Mouse (Mus musculus): ENCODE measurements around the gene Ankrd44. TPM values are rescaled to one million over a fixed set of nuclear protein-coding genes. Genes with fewer than 3 reads are reported as not detected.
"Not testable (repeated sequence)": the region's sequence is repeated elsewhere in the genome, so short reads cannot be mapped to it uniquely, and the experiment has no call there.

The Ankrd44 gene
- polyA plus RNA-seq (2016; fragmentation: Nextera tagmentation; extraction: Ambion mirVana): 7.8 and 10.8 TPM in 2 replicates

DNA sequence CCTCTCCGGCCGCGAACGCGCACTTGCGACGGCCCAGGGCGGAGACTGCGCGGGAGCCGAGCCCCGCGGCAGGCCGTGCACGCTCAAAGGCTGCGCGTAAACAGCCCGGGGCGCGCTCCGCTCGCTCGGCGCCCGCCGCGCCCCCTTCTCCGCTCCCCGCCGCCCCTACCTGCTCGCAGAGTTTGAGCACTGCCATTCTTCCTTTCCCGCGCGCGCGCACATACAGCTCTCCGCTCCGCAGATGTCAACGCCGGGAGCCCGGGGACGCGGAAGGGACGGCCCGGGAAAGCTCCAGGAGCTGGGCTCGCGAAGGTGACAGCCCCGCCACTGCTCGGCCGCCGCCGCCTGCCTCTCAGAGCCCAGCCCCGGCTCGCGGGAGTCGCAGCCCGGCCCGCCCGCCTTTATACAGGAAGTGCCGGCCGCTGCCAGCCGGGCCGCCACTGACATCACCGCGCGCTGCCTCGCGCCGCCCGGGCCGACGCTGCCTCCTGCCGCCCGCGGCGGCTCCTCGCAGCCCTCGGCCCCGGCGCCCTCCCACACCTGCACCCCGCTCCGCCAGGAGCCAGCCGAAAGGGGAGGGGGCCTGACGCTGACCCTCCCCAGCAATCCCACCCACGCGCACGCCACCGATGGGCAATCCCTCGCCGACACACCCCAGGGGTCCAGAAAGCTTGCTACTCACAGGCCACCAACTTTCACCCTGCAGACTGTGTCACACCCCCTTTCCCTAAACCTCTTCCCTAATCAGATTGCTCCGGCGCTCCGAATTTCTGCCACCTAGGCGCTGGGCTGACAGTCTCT is at the start of gene Ankrd44:
Ankrd44 (minus strand) TSS at position 417 of the 801 bp plus-strand sequence.
- peaks cover 10% of the 10 kb centered on the region for H3K4me1 ChIP-seq
- H3K27me3 ChIP-seq (ENCODE audit: low read depth, poor library complexity, severe bottlenecking): peaks cover 26% of the 10 kb centered on the region
- H3K9me3 ChIP-seq (replicated peaks): no peaks in the 10 kb centered on the region
- peak within 1 kb of the TSS; percentile 92 for H3K27ac ChIP-seq (replicated peaks)
- WGBS: under 1% methylated on average over 89 of the region's 94 CpGs
- H3K4me3 ChIP-seq: peak within 1 kb of the TSS; percentile 91
- DNase-seq (ENCODE audit: low spot score): peak; percentile 83
- H3K36me3 ChIP-seq: no peaks in the 10 kb centered on the region

DNA sequence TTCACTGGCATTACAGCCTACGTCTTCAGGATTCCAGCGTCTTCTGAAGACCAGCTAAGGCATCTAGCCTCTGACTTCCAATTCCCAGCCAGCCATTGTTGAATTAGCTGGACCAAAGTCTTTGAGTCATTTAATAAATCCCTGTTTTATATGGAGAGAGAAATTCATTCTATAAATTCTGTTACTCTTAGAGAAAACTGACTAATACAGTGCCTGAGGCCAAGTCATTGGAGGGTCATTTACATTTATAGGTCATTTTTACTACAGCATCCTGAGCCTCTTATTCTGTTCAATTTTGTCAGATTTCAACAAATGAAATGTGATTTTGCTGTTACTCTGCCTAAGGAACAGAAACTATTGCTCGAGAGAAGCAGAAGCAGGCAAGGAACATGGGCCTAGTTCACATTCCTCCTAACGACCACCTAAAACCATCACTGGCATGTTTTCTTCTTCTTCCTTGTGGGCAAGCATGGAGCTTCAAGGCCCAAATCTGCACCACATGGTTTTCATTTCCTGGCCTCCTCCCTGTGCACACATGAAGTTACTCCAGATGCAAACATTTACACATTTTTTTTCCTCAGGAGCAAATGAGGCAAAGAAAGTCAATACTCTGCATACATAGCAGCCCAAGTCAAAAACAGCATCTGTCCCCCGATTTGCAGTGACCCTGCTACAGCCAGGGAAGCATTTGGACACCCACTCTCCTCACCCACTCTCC is 45.7 kb upstream of the Ankrd44 start:
- WGBS: 80% methylated on average over 5 of the region's 5 CpGs
- no peak overlapping the region for H3K27ac ChIP-seq (replicated peaks)
- no peaks in the 10 kb centered on the region for H3K36me3 ChIP-seq
- H3K9me3 ChIP-seq (replicated peaks): no peaks in the 10 kb centered on the region
- DNase-seq (ENCODE audit: low spot score): no peak
- no peaks in the 10 kb centered on the region for H3K27me3 ChIP-seq (ENCODE audit: low read depth, poor library complexity, severe bottlenecking)
- no peaks in the 10 kb centered on the region for H3K4me1 ChIP-seq
- H3K4me3 ChIP-seq: no peak overlapping the region

DNA sequence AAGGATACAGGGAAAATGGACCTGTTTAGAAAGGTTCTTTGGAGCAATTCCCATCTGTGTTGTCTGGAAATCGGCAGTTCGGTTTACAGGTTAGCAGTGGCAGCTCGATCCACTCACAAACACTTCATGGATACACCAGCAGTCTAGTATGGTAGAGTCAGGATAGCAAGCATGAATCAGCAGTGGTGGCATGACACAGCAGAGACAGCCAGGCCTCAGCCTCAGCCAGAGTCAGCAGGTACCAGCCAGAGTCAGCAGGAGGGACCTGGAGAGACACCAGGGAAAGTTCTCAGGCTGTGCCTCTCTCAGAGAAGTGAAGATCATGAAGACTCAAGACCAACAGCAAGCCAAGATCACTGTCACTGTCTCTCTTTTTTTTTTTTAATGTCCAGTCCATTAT is 40.7 kb upstream of the Ankrd44 start:
- 0 out of 2 replicates have a peak, but pooled peaks cover 4% of the 10 kb centered on the region for H3K4me1 ChIP-seq
- H3K27me3 ChIP-seq (ENCODE audit: low read depth, poor library complexity, severe bottlenecking): no peaks in the 10 kb centered on the region
- H3K36me3 ChIP-seq: no peaks in the 10 kb centered on the region
- DNase-seq (ENCODE audit: low spot score): no peak
- H3K27ac ChIP-seq (replicated peaks): no peak overlapping the region
- H3K4me3 ChIP-seq: no peak overlapping the region
- WGBS: 90% methylated on average over 3 of the region's 3 CpGs
- H3K9me3 ChIP-seq (replicated peaks): no peaks in the 10 kb centered on the region

DNA sequence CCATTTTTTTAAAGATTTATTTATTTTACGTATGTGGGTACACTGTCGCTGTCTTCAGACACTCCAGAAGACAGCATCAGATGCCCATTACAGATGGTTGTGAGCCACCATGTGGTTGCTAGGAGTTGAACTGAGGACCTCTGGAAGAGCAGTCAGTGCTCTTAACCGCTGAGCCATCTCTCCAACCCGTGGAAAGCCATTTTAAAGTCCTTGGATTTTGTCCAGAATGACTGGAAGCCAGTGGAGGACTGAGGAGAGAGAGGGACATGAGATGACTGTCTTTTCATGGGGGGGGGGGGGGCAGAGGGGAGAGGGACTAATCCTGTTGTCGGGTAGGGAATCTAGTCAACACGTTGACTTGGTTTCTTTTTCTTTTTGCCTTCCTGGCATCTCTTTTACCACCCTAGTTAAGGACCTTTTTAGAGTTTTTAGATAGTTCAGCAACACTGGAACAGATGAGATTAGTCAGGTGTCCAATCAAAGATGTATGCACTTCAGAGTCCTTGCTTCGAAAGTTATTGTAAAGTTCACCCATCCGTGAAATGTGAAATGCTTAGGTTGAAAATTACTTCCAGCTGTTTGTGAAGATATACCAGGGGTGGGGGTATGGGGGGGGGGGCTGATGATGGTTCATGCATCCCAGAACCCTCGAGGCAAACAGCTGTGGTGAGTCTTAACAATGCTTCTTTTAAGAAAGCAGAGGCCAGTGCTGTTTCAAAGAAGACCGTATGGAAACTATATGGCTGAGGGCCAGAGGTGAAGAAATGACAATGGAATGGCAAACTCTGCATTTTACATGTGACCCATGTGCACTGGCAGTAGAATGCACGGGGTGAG is 39.2 kb upstream of the Ankrd44 start:
- no peak for DNase-seq (ENCODE audit: low spot score)
- H3K36me3 ChIP-seq: no peaks in the 10 kb centered on the region
- WGBS: 76% methylated on average over 11 of the region's 11 CpGs
- no peak overlapping the region for H3K4me3 ChIP-seq
- no peak overlapping the region for H3K27ac ChIP-seq (replicated peaks)
- H3K9me3 ChIP-seq (replicated peaks): no peaks in the 10 kb centered on the region
- 0 out of 2 replicates have a peak, but pooled peaks cover 4% of the 10 kb centered on the region for H3K4me1 ChIP-seq
- H3K27me3 ChIP-seq (ENCODE audit: low read depth, poor library complexity, severe bottlenecking): no peaks in the 10 kb centered on the region

DNA sequence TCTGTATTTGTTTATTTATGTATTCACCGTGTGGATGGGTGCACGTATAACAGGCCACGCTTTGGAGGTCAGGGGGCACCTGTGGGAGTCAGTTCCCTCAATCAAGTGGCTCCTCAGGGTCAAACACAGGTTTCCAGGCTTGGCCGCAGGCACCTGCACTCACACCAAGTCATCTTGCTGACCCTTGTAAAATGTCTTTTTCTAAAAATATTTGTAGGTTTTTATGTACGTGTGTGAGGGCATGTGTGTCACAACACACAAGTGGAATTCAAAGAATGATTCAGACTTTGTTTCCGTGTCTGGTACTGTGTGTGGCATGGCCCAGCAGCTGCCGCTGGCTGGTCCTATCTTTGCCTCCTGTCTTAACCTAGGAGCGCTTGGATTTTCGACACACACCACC is 35.5 kb upstream of the Ankrd44 start:
- Histone ChIP-seq H3K27ac (replicated peaks) (no peak overlapping the region), H3K27me3 (ENCODE audit: low read depth, poor library complexity, severe bottlenecking) (no peaks in the 10 kb centered on the region), H3K9me3 (replicated peaks) (no peaks in the 10 kb centered on the region), H3K4me1 (0 out of 2 replicates have a peak, but pooled peaks cover 4% of the 10 kb centered on the region), H3K4me3 (no peak overlapping the region), H3K36me3 (no peaks in the 10 kb centered on the region)
- 86% methylated on average over 9 of the region's 9 CpGs for WGBS
- no peak for DNase-seq (ENCODE audit: low spot score)

DNA sequence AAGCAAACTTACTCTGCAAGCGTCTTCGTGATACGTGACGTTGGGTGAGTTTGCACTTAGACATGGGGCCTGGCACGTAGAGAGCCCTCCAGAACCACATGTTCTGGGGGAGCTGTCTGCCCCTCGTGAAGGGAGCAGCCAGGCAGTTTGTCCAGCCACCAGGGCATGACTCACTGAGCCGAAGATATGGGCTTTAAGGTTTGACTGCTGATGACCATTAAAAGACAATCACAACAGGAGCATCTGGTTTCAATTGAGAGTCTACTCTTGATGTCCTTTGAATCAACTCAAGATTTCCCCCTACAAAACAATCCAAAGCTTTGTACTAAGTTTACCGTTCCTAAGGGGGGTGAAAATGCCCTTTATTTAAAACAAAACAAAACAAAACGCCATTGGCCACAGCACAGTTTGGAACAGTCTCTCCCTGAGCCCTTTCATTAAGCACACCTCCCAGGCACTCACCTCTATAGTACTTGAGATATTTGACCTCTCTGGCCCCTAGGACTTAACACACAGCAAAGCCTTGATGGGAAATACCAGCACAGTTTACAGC is 34.5 kb upstream of the Ankrd44 start:
- DNase-seq (ENCODE audit: low spot score): no peak
- 74% methylated on average over 9 of the region's 9 CpGs for WGBS
- Histone ChIP-seq H3K9me3 (replicated peaks) (no peaks in the 10 kb centered on the region), H3K27ac (replicated peaks) (no peak overlapping the region), H3K4me3 (no peak overlapping the region), H3K4me1 (0 out of 2 replicates have a peak, but pooled peaks cover 3% of the 10 kb centered on the region), H3K36me3 (no peaks in the 10 kb centered on the region), H3K27me3 (ENCODE audit: low read depth, poor library complexity, severe bottlenecking) (no peaks in the 10 kb centered on the region)

DNA sequence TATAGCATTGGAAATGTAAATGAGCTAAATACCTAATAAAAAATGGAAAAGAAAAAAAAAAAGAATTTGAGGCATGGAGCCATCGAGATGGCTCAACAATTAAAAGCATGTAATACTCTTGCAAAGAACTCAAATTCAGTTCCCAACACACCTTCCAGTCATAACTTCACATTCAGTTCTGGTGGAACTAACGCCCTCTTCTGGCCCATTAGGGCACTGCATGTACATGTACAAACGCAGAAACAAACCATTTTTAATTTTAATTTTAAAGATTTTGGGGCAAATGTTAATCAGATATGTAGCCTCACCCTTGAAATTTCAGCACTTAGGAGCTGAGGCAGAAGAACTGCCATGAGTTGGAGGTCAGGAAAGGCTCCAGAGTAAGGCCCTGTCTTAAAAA is 32.3 kb upstream of the Ankrd44 start:
- H3K4me1 ChIP-seq: no peaks in the 10 kb centered on the region
- DNase-seq (ENCODE audit: low spot score): no peak
- H3K9me3 ChIP-seq (replicated peaks): no peaks in the 10 kb centered on the region
- 75% methylated on average over 3 of the region's 3 CpGs for WGBS
- no peak overlapping the region for H3K27ac ChIP-seq (replicated peaks)
- no peak overlapping the region for H3K4me3 ChIP-seq
- no peaks in the 10 kb centered on the region for H3K36me3 ChIP-seq
- no peaks in the 10 kb centered on the region for H3K27me3 ChIP-seq (ENCODE audit: low read depth, poor library complexity, severe bottlenecking)

DNA sequence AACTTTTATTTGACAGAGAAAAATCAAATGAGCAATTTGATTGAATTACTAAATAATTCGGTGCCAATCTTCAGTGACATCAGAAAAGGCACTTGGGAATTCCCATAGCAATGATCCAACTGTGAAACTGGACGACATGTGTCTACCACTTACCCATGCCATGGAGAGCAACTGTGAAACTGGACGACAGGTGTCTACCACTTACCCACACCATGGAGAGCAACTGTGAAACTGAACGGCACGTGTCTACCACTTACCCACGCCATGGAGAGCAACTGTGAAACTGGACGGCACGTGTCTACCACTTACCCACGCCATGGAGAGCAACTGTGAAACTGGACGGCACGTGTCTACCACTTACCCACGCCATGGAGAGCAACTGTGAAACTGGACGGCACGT is 30.8 kb upstream of the Ankrd44 start:
- H3K4me1 ChIP-seq; H3K4me3 ChIP-seq; H3K36me3 ChIP-seq; H3K27ac ChIP-seq (replicated peaks); H3K27me3 ChIP-seq (ENCODE audit: low read depth, poor library complexity, severe bottlenecking); DNase-seq (ENCODE audit: low spot score); H3K9me3 ChIP-seq (replicated peaks): not testable (repeated sequence)
- WGBS: 93% methylated on average over 13 of the region's 14 CpGs

DNA sequence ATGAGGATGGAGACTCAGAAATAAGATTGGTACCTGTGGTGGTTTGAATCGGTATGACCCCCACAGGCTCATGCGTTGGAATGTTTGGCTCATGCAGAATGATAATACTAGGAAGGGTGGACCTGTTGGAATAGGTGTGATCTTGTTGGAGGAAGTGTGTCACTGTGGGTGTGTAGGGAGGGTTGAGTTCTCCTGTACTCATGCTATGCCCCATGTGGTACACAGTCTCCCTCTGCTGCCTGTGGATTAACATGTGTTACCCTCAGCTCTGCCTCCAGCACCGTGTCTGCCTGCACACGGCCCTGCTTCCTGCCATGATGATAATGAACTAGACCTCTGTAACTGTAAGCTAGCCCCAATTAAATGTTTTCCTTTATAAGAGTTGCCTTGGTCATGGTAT is 28.7 kb upstream of the Ankrd44 start:
- no peak for DNase-seq (ENCODE audit: low spot score)
- H3K9me3 ChIP-seq (replicated peaks): no peaks in the 10 kb centered on the region
- no peaks in the 10 kb centered on the region for H3K27me3 ChIP-seq (ENCODE audit: low read depth, poor library complexity, severe bottlenecking)
- no peak overlapping the region for H3K27ac ChIP-seq (replicated peaks)
- H3K36me3 ChIP-seq: no peaks in the 10 kb centered on the region
- no peaks in the 10 kb centered on the region for H3K4me1 ChIP-seq
- WGBS: 88% methylated on average over 4 of the region's 4 CpGs
- H3K4me3 ChIP-seq: no peak overlapping the region

DNA sequence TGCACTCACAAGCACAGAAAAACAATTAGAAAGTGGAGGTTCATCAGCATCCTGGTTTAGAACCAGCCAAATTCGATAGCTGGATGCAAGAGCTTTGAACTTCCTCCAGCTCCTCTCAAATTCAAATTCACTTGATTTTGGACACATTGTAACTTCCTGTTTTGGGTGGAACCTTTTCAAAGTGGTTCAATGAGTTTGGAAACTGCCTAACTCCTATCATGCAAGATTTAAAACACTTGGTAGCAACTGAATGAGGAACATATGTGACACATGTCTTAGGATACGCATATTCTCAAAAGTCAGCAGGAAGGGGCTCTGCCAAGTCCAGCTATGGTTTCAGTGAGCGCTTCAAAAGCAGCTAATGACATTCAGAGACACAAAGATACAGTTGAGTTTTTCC is 18.5 kb upstream of the Ankrd44 start:
- Histone ChIP-seq H3K27me3 (ENCODE audit: low read depth, poor library complexity, severe bottlenecking) (no peaks in the 10 kb centered on the region), H3K4me1 (no peaks in the 10 kb centered on the region), H3K27ac (replicated peaks) (no peak overlapping the region), H3K36me3 (no peaks in the 10 kb centered on the region), H3K9me3 (replicated peaks) (no peaks in the 10 kb centered on the region), H3K4me3 (no peak overlapping the region)
- DNase-seq (ENCODE audit: low spot score): no peak
- 86% methylated on average over 3 of the region's 3 CpGs for WGBS

DNA sequence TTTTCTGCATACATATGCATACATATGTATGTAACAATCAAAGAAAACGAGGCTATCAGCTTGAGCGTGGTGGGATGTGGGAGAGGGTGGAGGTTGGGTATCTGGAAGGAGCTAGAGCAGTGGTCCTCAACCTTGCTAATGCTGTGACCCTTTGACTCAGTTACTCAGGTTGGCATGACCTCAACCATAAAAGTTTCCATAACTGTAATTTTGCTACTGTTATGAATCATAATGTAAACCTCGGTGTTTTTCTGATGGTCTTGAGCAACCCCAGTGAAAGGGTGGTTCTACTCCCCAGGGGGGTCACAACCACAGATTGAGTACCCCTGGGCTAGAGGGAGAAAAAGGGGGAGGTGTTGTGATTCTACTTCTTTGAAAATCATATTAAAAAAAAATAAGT is 9.3 kb upstream of the Ankrd44 start:
- 89% methylated on average over 3 of the region's 3 CpGs for WGBS
- no peaks in the 10 kb centered on the region for H3K27me3 ChIP-seq (ENCODE audit: low read depth, poor library complexity, severe bottlenecking)
- H3K9me3 ChIP-seq (replicated peaks): no peaks in the 10 kb centered on the region
- H3K4me3 ChIP-seq: no peak overlapping the region
- H3K36me3 ChIP-seq: no peaks in the 10 kb centered on the region
- H3K4me1 ChIP-seq: no peaks in the 10 kb centered on the region
- DNase-seq (ENCODE audit: low spot score): no peak
- no peak overlapping the region for H3K27ac ChIP-seq (replicated peaks)

DNA sequence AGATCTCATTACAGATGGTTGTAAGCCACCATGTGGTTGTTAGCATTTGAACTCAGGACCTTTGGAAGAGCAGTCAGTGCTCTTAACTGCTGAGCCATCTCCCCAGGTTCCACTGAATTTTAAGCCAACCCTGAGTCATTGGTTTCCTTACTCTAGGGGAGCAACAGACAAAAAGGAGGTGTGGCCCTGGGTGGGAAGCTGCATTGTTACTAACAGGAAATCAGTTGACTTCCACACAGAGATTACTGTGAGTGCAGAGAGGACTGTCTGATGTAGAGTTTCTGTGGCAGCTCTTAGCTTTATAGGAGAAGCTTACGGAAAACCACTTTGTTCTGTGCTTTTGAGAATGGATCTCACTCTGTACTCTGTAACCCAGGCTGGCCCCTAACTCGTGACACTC is 8.7 kb upstream of the Ankrd44 start:
- Histone ChIP-seq H3K4me1 (no peaks in the 10 kb centered on the region), H3K9me3 (replicated peaks) (no peaks in the 10 kb centered on the region), H3K27me3 (ENCODE audit: low read depth, poor library complexity, severe bottlenecking) (no peaks in the 10 kb centered on the region), H3K4me3 (no peak overlapping the region), H3K27ac (replicated peaks) (no peak overlapping the region), H3K36me3 (no peaks in the 10 kb centered on the region)
- WGBS: 78% methylated on average over 2 of the region's 2 CpGs
- DNase-seq (ENCODE audit: low spot score): no peak
